Mouse (Mus musculus): ENCODE data around the gene Olfr113.

DNA sequence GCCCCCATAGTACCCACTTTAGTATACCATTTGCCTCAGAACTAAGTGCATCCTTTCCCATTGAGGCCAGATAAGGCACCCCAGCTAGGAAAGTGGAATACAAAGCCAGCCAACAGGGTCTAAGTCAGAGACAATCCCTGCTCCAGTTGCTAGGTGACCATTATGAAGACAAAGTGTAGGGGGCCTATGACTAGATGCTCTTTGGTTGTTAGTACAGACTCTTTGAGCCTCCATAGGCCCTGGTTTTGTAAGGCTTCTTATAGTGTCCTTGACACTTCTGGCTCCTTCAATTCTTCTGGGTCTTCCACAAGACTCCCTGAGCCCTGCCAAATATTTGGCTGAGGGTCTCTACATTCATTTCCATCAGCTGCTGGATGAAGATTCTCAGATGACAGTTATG, 8.1 kb downstream of the Olfr113 start, which contains the start of gene Olfr112:
- TF ChIP-seq CTCF (IDR thresholded peaks at IDR 0.05; ENCODE audit: borderline replicate concordance, insufficient read depth, low read depth, low read length) (no peak), POLR2A (IDR thresholded peaks at IDR 0.05; ENCODE audit: borderline replicate concordance, insufficient read depth, low read length) (no peak)

Measured in cerebellum, adult 2 months (tissue).